Mouse (Mus musculus) heart, postnatal 0 days (tissue): Measurements from ENCODE around the gene Ccn2.

Experiments
- CTCF ChIP-seq: IDR thresholded peaks from 2 replicates; pipeline ENCODE4 v1.5.1; 2016; ENCODE audit warnings: antibody characterized with exemption, control low read depth, low read depth
- EP300 ChIP-seq: IDR thresholded peaks from 2 replicates; pipeline ENCODE4 v1.6.1; 2016; ENCODE audit warnings: antibody characterized with exemption, low read depth

GRCm38 (mm10) chr10:24569691-24570420, 25.4 kb upstream of the Ccn2 start:
- TF ChIP-seq EP300 (no peak), CTCF (no peak)
